Mouse (Mus musculus): ENCODE results near the gene Cep128. TPM values are rescaled to one million over a fixed set of nuclear protein-coding genes. Genes with fewer than 3 reads are reported as not detected.

The Cep128 gene
- not detected in 2 replicates for polyA plus RNA-seq (2012; ENCODE audit: insufficient read depth, insufficient read length, low replicate concordance, missing spikeins)

- Histone ChIP-seq H3K27ac (ENCODE audit: insufficient read depth, low read depth, low read length) (no peak within 1 kb of the TSS), H3K4me3 (ENCODE audit: insufficient read depth, low read depth, low read length) (peak within 1 kb of the TSS; percentile 66)
- WGBS, result under 1% methylated on average over 27 of the region's 27 CpGs
Observed at GRCm38 (mm10) chr12:91384281-91385017, at the start of gene Cep128, which contains the start of gene Tshr. Gene Cep128 (minus strand): TSS chr12:91384409. Gene Tshr (plus strand): TSS chr12:91384563.

DNA sequence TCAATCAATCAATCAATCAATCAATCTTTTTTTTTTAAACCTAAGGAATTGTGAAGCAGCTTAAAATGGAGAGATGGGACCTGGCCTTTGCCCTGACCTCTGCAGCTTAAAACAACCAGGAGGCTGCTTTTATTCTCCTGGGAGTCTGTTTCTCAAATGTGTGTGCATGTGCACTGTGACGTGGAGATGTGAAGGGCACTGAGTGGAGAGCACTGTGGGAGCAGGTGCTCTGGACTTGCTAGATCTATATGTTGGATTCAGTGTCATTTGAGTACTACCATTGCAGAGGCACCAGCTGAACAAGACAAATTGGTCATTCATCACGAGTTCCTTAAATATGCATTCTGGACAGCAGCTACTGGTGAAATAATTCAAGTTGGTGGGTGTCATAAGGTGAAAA is 42.9 kb upstream of the Cep128 start:
- Histone ChIP-seq H3K27ac (ENCODE audit: insufficient read depth, low read depth, low read length) (no peak overlapping the region), H3K4me3 (ENCODE audit: insufficient read depth, low read depth, low read length) (no peak overlapping the region), H3K4me1 (ENCODE audit: control insufficient read depth, insufficient read depth, low read length) (no peaks in the 10 kb centered on the region)
- WGBS, result 87% methylated on average over 2 of the region's 2 CpGs
- TF ChIP-seq CTCF (IDR thresholded peaks at IDR 0.05; ENCODE audit: insufficient read depth, low read depth, low read length) (no peak), POLR2A (IDR thresholded peaks at IDR 0.05; ENCODE audit: insufficient read depth, low read depth, low read length) (no peak)

More at GRCm38 (mm10) chr12:91384281-91385017, at the start of gene Cep128, which contains the start of gene Tshr:
- TF ChIP-seq CTCF (IDR thresholded peaks at IDR 0.05; ENCODE audit: insufficient read depth, low read depth, low read length), result no peak
- TF ChIP-seq POLR2A (IDR thresholded peaks at IDR 0.05; ENCODE audit: insufficient read depth, low read depth, low read length), result no peak
- peaks cover 3% of the 10 kb centered on the region; the same call in 1 of the 2 replicates for H3K4me1 ChIP-seq (ENCODE audit: control insufficient read depth, insufficient read depth, low read length)

GRCm38 (mm10) chr12:91426499-91426898 is 42.3 kb upstream of the Cep128 start:
- WGBS, result 61% methylated on average over 4 of the region's 4 CpGs
- no peaks in the 10 kb centered on the region for H3K4me1 ChIP-seq (ENCODE audit: control insufficient read depth, insufficient read depth, low read length)
- no peak overlapping the region for H3K27ac ChIP-seq (ENCODE audit: insufficient read depth, low read depth, low read length)
- no peak overlapping the region for H3K4me3 ChIP-seq (ENCODE audit: insufficient read depth, low read depth, low read length)
- no peak for TF ChIP-seq POLR2A (IDR thresholded peaks at IDR 0.05; ENCODE audit: insufficient read depth, low read depth, low read length)
- TF ChIP-seq CTCF (IDR thresholded peaks at IDR 0.05; ENCODE audit: insufficient read depth, low read depth, low read length), result no peak

DNA sequence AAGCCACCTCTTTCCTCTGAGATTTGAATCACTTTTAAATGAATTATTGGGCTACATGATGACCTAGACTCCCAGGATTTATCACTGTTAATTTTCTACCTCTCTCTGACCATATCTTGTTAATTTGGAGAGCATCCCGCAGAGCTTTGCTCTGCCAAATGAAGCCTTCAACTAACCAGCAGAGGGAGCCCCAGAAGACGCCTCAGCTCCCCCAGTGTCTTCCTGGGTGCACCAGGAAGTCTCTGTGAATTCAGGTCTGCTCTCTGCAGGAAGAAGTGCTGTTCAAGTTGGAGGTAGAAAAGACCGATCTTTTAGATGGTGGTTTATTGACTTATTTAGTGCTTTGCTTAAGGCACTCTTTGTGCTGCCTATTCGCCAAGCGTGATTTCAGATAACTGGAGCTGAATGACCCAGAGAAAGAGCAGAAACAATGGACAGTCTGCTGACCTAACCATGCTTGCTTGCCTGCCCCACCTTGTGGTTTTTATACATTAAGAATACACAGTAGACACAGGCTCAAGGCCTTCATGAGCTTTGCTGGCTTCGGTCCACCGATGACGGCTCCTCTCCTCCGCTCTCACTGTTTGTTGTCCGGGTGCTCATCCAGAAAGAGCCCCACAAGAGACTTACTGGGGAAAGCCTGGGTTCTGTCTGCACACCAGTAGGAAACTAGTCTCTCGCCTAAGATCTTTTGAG is 39.1 kb upstream of the Cep128 start:
- Histone ChIP-seq H3K4me3 (ENCODE audit: insufficient read depth, low read depth, low read length) (no peak overlapping the region), H3K4me1 (ENCODE audit: control insufficient read depth, insufficient read depth, low read length) (no peaks in the 10 kb centered on the region), H3K27ac (ENCODE audit: insufficient read depth, low read depth, low read length) (no peak overlapping the region)
- TF ChIP-seq CTCF (IDR thresholded peaks at IDR 0.05; ENCODE audit: insufficient read depth, low read depth, low read length) (peak; percentile 71), POLR2A (IDR thresholded peaks at IDR 0.05; ENCODE audit: insufficient read depth, low read depth, low read length) (no peak)
- 63% methylated on average over 11 of the region's 11 CpGs for WGBS

DNA sequence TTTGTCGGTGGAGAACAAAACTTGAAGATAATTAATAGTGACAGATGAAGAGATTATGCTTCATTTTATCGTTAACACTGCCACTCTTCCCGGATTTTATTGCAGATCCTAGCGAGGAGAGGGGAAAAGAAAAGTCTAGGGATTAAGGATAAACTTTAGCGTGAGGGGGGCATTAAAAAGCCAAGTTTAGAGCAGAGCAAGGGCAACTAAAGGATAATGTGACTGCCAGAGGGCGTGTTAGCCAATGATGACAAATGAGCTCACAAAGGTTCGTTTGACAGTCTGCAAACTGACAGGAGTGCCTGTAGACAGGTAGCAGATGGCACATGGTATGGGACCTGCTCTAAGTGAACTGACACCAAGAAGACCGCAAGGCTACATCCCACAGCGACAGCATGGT is 37.1 kb upstream of the Cep128 start:
- WGBS, result 80% methylated on average over 9 of the region's 9 CpGs
- Histone ChIP-seq H3K4me1 (ENCODE audit: control insufficient read depth, insufficient read depth, low read length) (no peaks in the 10 kb centered on the region), H3K27ac (ENCODE audit: insufficient read depth, low read depth, low read length) (no peak overlapping the region), H3K4me3 (ENCODE audit: insufficient read depth, low read depth, low read length) (no peak overlapping the region)
- no peak for TF ChIP-seq POLR2A (IDR thresholded peaks at IDR 0.05; ENCODE audit: insufficient read depth, low read depth, low read length)
- TF ChIP-seq CTCF (IDR thresholded peaks at IDR 0.05; ENCODE audit: insufficient read depth, low read depth, low read length), result no peak

GRCm38 (mm10) chr12:91418791-91419190 is 34.6 kb upstream of the Cep128 start:
- TF ChIP-seq POLR2A (IDR thresholded peaks at IDR 0.05; ENCODE audit: insufficient read depth, low read depth, low read length), result no peak
- no peak for TF ChIP-seq CTCF (IDR thresholded peaks at IDR 0.05; ENCODE audit: insufficient read depth, low read depth, low read length)
- Histone ChIP-seq H3K4me3 (ENCODE audit: insufficient read depth, low read depth, low read length) (no peak overlapping the region), H3K27ac (ENCODE audit: insufficient read depth, low read depth, low read length) (no peak overlapping the region), H3K4me1 (ENCODE audit: control insufficient read depth, insufficient read depth, low read length) (no peaks in the 10 kb centered on the region)
- 47% methylated on average over 7 of the region's 7 CpGs for WGBS

DNA sequence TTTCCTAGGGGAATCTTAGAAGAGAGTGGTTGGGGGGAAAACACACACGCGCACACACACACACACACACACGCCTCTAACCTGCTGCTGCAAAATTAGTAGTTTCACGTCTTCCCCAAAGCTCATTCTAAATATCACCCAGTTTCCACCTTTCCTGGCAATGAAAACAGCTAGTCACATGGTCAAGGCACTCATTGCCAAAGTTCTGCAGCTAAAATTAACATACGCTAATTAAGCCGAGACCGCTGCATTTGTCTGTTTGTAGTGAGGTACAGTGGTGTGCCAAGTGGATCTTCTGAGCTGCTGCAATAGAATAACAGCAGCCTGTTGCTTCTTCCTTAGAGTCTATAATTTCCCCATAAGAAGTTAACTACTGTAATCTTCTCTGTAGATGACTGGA is 32.6 kb upstream of the Cep128 start:
- Histone ChIP-seq H3K4me1 (ENCODE audit: control insufficient read depth, insufficient read depth, low read length) (no peaks in the 10 kb centered on the region), H3K27ac (ENCODE audit: insufficient read depth, low read depth, low read length) (no peak overlapping the region), H3K4me3 (ENCODE audit: insufficient read depth, low read depth, low read length) (no peak overlapping the region)
- TF ChIP-seq CTCF (IDR thresholded peaks at IDR 0.05; ENCODE audit: insufficient read depth, low read depth, low read length) (no peak), POLR2A (IDR thresholded peaks at IDR 0.05; ENCODE audit: insufficient read depth, low read depth, low read length) (no peak)
- 34% methylated on average over 7 of the region's 7 CpGs for WGBS

DNA sequence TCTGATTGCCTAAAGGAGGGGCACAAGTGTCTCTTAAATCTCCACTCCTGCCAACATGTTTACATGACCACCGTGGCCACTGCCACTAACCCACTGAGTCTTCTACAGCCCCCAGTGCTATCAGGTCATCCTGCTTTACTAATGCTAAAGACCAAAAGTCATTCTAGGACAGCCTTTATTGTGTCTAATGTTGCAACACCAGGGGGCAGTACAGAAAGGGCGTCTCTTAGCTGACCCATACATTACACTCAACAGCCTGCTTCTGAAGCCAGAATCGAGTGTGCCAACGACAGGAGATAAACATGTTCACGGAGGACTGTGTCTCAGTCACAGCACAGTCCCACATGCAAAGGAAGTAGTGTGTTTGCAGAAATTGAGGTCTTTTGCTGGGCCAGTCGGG is 30.9 kb upstream of the Cep128 start:
- TF ChIP-seq CTCF (IDR thresholded peaks at IDR 0.05; ENCODE audit: insufficient read depth, low read depth, low read length) (no peak), POLR2A (IDR thresholded peaks at IDR 0.05; ENCODE audit: insufficient read depth, low read depth, low read length) (no peak)
- Histone ChIP-seq H3K27ac (ENCODE audit: insufficient read depth, low read depth, low read length) (no peak overlapping the region), H3K4me3 (ENCODE audit: insufficient read depth, low read depth, low read length) (no peak overlapping the region), H3K4me1 (ENCODE audit: control insufficient read depth, insufficient read depth, low read length) (no peaks in the 10 kb centered on the region)
- WGBS, result 79% methylated on average over 6 of the region's 6 CpGs
